Mouse (Mus musculus) c-Kit-positive CD71-negative TER-119-negative erythroid progenitor cells, embryonic 14.5 days (primary cell): ENCODE data around the gene Endov.

Experiments used
- DNase-seq: peaks from one replicate; pipeline ENCODE4 v3.0.0-alpha.2; 2013; ENCODE audit warnings: low read depth

The Endov gene

GRCm38 (mm10) chr11:119546496-119547182 lies 55.5 kb downstream of the Endov start:
- no peak for DNase-seq

GRCm38 (mm10) chr11:119547183-119547921 lies 56.2 kb downstream of the Endov start, which contains the start of gene Nptx1:
TSS of gene Nptx1 (minus strand) at chr11:119547753.
- no peak for DNase-seq

GRCm38 (mm10) chr11:119547951-119548591 lies 56.9 kb downstream of the Endov start:
- DNase-seq = no peak

GRCm38 (mm10) chr11:119548741-119549370 lies 57.7 kb downstream of the Endov start:
- no peak for DNase-seq

- no peak for DNase-seq
These were observed 58.2 kb downstream of the Endov start for GRCm38 (mm10) chr11:119549371-119549811.

- no peak for DNase-seq
These were observed 59.6 kb downstream of the Endov start for GRCm38 (mm10) chr11:119550546-119551335.

DNA sequence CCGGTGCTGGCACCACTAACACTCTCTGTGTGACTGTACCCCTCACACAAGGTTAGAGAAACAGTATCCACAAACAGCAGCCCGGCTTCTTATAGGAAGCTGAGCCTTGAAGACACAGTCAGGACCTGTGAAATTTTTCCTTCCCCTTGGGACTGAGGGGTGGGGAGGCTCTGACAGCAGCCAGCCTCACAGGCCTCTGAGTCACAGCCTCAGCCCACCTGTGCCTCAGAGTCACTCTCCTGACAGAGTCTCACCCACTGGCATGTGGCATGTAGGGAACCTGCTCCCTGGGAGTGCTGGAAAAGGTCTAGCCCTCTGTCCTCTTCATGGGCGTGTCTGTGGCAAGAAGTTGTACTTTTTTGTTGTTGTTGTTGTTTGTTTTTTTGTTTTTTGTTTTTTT lies 60.3 kb downstream of the Endov start:
- DNase-seq = no peak

DNA sequence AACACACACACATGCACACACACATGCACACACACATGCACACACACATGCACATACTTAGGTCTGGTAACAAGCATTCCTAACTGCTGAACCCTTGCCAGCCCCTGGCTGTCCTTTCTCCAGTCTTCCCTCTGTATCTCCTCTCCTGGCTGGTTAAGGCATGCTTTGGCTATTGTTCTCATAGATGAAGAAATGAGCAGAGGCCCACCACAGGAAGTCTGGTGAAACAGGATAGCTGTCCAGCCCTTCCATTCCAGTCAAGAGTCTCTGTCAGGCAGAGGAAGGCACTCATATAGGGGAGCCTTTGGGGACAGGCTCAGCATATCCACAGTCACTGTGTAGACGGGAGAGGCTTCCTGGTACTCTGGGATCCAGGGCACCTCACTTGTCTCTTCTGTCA lies 61.2 kb downstream of the Endov start:
- no peak for DNase-seq

DNA sequence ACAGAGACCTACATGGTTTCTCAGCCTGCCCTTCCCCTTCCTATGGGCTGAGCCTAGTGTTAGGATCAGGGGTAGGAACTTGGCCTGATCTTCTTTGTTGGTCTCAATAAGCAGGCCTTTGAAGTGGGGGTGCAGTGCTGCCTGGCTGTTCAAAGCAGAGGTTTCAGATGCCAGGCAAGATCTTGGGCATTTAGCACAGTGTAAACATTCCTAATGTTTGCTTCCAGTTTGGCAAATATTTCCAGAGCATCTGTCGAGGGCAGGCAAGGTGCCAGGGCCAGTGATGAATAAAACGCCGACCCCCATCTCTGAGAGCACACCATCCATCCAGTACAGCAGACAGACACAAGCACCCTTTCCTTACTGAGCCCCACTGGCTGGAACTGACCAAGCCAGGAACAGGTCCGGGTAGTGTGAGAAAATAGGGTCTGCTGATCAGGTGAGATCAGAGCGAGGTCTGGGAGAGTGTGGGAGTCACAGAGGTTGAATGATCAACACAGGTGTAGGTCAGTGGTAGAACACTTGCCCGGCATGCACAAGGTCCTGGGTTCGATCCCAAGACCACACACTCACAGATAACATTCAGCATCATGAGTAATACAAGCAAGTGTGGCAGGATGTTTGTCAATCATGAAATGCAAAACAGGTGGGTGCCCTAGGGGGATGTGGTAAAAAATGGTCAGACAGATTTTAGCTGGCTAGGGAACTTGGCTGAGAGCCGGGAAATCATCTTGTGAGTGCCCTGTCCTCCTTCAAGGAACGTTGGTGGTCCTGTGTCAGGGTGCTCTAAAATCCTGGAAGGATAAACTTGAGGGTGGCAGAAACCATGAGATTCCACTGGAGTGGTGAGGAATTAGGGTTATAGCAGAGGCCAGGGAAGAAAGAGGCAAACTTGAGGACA lies 62.0 kb downstream of the Endov start:
- DNase-seq = no peak

- DNase-seq = no peak
These were observed 63.6 kb downstream of the Endov start for GRCm38 (mm10) chr11:119554706-119555105.

DNA sequence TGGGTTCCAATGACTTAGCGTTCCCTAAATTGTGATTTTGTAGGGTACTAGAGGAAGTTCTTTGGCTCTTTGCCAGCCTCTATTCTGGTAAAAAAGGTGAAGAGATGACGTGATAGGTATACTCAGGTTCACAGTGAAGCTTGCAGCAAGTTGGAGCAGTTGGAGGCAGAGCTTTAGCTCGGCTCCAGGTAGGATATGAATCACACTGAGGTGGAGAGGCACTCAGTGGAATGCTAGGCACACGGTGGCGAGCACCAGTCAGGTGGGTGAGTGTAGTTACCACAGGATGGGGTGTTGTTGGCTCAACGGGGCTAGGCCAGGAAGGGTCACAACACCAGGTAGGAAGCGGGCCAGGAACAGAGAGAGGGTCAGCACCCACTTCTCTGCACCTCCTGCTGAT lies 64.0 kb downstream of the Endov start:
- no peak for DNase-seq

DNA sequence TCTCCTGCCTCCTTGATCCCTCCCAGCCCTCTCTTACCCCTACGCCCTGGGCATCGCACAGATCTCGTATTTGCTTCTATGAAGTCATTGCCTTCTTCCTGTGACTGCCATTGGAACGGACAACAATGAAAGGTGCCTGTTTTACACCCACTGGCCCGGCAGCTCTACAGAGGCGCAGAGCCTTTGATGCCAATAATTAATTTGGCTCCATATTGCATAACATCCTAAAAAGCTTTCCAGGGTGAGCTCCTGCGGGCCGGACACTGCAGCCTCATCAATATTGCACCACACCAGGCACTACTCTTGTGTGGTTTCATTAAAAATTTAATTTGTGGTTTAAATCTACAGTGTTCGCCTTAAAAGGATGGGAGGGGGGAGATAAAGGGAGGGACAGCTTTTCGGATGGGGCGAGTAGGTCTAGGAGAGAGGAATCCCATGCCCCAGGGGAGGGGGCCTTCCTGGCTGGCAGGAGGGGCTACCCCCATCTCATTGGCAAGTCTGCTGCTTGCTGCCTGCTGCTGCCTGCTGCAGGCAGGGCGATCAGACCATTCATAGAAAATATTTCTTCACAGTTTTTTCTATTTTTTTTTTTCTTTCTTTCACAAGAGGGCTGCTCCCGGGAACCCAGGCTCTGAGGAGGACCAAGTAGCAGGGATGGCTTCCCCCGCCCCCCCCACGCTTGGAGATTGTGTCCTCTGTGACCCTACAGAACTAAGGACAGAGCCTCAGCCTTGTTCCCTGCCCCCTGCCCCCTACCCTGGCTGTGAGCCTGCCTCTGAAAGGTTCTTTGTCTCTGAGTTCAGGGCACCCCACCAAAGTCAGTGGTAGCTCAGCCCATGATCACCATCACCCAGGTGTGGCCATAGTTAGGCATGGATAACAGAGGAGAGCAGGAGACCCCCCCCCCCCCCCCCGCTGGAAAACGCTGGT lies 67.1 kb downstream of the Endov start:
- DNase-seq = no peak

GRCm38 (mm10) chr11:119558870-119559610 lies 67.9 kb downstream of the Endov start:
- DNase-seq = no peak
